Mouse (Mus musculus) spleen, postnatal 14 days (tissue): ENCODE results near the gene Pheta2.
"Not testable (repeated sequence)": the region's sequence is repeated elsewhere in the genome, so short reads cannot be mapped to it uniquely, and the experiment has no call there.

ENCODE experiments used
- DNase-seq, 2 experiments: peaks; one replicate each; pipeline ENCODE4 v3.0.0; 2021 to 2022; ENCODE audit warnings: low spot score in 2 of 2

Pheta2 gene

DNA sequence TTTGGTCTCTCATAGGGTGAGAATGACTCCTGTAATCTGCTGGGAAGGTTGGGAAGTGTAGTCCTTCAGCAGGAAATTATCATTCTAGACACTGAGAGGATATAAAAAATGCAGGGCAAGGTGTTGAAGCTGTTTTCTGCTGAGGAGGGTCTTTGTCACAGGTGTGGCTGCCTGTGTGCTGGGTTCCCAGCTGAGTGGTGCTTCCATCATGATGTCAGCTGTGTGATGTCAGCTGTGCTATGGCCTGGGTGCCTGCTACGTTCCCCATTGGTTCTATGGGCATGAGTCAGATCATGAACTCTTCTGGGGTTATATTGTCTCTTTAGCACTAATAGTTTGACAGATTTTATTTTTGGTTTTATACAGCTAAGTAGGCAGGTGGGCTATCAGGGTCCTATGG lies 30.1 kb downstream of the Pheta2 start:
- DNase-seq, result no peak

DNA sequence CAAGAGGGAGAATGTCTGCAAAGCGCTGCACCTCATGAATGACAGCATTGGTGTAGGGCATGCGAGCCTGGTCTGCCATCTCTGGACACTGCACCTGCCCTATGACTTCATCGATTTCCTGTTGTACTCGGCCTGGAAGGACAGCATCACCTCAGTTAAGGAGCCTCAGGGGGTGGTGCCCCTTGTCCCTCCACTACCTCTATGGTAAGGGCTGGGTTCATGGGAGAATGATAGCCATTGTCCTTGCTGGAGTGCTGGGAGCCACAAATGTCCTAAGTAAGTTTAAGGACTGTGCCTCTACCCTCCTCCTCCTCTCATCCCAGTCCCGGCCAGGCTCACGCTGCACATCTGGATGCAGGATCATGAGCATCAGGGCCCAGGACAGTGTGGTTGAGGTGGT lies 33.7 kb downstream of the Pheta2 start:
- no peak for DNase-seq

DNA sequence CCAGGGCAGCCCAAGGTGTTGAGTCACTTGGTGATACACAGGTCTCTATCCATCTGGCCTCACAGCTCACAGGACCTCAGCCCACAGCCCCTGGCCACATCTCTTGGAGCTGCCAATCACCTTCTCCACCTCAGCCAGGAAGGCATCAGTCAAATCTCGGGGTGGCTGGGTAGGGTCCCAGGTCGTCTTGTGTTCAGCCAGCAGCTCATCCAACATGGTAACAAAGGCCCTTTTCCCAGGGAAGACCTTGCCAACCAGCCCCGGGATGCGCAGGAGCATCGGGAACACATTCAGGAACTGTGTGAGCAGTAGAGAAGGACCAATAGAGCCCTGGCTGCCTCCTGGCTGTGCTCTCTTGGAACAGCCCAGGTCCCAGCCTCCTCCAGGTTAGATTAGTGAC lies 34.2 kb downstream of the Pheta2 start:
- no peak for DNase-seq

DNA sequence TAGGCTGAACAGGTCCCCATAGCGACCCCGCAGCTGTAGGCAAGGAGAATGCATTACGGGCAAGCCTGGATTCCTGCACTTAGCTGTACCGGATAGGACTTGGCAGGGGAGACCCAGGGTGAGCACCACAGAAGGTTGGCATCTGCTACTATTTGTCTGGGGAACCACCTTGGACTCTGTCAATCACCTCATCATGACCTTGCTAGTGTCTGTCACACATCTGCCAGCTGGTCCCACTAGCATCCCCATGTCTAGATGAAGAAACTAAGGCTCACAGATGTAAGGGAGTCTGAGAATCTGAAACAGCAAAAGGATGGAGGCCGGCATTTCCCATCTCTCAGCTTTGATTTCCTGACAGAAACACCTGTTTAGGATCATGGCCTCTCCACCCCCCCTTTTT lies 35.7 kb downstream of the Pheta2 start:
- no peak for DNase-seq

DNA sequence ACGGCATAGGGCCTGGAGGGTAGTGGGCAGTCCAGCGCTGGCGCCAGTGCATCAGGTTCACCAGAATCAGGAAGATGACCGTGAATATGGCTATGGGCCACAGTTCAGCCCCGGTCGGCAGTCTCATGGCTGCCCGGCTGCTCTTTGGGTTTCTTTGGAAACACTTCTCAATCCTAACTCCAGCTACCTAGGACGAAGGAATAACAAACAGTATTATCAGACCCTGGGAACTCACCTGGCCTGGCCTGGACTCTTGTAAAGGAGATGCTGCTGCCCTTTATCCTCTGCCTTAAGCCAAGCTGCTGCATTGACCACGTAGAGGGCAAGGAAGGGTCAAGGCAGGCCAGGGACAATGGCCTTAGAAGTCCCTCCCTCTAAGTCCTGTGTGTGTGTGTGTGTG lies 37.1 kb downstream of the Pheta2 start:
- no peak for DNase-seq

DNA sequence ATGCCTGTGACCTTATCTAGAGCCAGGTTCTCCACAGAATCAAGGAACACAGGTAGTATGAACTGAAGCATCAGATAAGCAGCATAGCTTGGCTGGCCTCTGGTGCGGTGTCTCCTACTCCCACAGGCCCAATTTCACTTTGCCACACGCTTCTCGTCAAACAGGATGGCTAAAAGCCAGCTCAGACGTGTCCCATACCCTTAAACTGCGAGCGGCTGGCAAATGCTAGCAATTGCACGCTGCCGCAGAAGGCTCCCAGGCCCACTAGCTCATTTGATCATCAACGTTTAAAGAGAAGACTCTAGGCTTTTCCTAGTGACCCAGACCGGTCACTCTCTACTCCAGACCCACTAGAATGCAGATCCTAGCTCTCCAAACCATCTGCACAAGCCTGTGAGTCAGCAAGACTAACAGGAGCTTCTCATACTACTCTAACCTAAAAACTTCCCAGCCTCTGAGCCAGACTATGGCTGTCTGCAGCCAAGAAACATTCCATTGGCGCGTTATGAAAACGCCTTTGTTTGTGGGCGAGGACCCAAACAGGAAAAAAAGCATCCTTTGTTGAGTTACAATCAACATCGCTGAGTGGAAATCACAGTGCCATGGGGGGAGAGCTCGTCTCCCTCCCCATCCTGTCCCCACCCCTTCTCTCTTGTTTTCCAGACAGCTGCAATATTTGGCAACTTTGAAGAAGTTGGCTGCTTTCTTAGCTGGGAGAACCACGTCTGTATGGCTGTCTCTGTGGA lies 37.8 kb downstream of the Pheta2 start:
- DNase-seq, result no peak

DNA sequence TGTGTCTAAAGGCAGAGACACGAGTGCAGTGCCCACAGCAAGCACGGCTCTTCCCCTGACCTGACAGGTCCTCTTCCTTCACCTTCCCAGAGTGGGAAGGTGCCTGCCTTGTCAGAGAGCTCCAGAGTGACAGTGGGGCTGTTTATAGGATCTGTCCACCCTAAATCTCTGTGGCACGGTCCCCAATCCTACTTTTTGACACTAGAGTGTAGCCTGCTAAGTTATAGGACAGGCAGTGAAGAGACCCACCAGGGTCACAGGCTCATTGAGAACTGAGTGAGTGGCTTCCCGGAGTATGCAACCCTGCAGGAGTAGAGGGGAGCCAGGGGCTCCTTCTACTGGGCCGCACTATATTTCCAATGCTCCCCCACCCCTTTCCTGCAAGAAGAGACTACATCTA lies 39.0 kb downstream of the Pheta2 start:
- DNase-seq, result no peak

DNA sequence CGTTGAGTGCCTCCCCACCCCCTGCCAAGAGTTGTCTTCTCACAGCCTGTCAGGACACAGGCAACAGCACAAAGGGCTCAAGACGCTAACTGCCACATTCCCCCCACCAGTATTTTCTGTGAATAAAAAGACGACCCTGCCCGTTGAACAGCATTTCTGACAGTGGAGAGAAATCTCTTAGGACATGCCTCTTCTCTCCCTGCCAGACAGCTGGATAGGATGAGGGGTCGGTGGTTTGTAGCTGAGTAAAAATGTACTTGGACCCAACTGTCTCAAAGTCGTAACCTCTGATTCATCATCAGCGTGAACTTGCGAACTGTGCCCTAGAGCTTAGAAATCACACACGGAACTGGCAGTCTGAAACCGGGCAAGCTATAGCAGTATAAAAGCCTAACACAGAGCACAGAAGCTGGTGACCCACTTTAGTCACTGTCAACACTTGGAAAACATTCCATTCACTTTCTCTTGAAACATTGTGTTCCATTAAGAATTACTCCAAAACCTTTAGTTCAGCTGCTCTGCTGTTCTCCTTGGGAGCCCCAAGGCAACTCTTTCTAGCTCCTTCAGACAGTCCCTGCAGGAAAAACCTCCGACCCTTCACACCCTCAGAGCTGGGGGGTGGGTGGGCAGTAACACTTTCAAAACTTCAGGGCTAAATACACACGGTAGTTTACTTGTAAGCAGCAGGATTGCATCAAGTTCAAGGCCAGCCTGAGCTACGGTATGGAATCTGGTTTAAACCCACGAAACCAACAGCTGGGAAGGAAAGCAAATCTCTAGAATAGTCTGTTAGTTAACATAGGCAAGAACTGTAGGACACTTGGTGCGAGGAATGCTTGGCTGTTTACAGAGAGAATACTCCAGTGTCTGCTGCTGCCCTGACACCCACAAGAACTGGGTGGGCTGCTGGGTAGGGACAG lies 39.8 kb downstream of the Pheta2 start:
- no peak for DNase-seq

DNA sequence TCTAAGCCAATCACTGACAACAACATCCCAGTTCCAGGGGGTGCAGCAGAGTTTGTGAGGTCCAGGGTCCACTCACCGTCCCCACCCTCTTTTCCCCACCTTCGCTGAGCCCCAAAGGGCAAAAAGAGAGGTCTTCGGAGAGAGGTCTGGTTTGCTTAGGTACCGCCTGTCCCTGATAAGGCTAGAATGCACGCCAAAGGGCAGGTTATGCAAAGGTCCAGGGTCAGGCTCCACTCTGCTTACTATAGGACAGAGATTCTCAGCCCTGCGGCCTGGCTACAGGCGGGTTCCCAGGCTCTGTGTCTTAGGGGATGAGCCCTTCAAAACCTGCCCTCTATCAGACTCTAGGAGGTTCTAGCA lies 40.7 kb downstream of the Pheta2 start:
- no peak for DNase-seq

DNA sequence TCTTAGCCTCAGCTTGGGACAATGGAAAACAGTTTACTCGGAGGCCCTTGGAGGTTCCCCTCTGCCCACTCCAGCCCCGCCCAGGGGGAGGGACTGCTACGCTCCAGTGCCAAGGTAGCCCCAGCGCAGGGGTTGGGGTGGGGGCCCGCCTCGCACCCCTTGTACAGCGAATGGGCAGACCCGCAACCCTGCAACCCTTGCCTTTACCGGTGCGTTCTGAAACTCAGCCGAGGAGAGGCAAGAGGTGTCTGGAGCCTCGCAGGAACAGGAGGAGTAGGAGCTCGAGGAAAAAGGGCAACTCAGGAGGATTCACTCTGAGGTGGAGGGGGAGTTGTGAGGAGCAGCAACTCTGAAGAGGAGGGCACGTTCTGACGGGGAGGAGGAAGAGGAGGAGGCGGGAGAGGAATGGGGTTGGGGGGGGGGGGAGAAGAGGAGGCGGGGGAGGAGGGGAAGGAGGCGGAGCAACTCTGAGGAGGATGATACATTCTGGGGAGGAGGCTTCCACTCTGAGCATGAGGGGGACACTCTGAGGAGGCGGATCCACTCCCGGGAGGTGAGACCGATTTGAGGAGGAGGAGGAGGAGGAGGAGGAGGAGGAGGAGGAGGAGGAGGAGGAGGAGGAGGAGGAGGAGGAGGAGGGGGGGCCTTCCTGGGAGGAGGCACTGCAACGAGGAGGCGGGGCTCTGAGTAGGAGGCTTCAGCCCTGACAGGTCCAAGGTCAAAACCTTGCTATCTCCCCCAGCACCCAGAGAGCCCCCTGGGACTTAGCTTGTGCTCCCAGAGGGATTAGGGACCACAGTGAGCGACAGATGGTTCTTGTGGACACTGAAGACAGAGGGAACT lies 41.4 kb downstream of the Pheta2 start, which contains the start of gene Cyp2d22:
Gene Cyp2d22 (minus strand): TSS at position 390 of the 843 bp plus-strand sequence.
- DNase-seq, result no peak

DNA sequence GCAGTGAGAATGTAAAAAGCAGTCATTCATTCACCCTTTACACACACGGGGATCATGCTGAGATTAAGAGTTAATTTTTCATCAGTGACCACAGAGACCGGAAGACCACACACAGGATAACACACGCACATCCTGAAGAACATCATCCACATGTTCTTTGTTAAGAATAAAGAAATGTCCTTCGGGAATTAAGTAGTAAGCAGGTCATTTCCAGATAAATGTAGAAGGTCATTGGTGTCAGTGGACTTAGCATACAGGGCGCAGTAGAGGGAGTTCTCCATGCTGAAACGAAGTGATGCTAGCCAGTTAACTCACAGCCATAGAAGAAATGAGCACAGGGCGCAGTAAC lies 41.9 kb downstream of the Pheta2 start:
- DNase-seq, result no peak

DNA sequence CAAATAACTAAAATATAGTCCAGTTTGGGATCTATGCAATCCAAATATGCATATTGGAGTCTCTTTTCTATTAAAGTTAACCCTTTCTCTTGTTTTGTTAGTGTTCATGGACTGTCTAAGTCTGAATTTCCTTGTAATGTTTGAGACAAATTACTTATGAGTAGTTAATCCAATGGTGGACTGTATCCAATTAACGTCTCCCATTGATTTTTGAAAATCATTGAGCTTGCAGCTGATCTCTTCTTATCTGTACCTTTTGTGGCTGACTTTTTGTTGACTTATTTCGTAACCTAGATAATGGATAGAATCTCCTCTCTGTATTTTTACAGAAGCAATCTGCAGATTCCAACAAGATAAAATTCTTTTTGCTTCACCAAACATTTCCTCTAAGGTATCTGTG lies 43.7 kb downstream of the Pheta2 start:
- DNase-seq, result no peak

DNA sequence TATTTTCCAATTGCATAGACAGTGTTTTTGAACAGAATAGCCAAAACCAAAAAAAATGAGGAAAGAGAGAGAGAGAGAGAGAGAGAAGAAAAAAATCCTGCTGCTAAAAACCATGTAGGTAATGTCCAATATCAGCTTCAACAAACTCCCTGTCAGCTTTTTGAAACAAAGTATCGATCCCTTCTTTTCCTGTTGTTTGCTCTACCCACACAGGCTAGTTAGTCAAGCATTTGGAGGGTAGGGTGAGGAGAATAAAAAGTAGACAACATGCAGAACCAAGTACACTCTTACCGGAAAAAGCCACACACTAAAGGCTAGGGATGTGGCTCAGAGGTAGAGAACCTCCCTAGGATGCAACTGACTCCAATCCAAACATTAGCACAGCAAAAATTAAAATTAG lies 47.0 kb downstream of the Pheta2 start:
- DNase-seq, result no peak

DNA sequence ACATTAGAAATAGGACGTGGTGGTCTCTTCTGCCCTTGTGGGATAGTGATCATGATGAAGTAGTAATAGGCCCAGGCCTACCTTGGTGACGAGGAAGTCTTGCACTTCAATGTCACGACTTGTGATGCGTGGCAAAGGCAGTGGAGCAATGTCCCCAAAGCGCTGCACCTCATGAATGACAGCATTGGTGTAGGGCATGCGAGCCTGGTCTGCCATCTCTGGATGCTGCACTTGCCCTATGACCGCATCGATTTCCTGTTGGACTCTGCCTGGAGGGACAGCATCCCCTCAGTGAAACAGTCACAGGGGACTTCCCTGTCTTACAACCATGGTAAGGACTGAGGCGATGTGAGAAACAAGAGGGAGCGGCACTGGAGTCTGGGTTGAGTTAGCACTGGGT lies 51.2 kb downstream of the Pheta2 start:
- DNase-seq, result not testable (repeated sequence)

DNA sequence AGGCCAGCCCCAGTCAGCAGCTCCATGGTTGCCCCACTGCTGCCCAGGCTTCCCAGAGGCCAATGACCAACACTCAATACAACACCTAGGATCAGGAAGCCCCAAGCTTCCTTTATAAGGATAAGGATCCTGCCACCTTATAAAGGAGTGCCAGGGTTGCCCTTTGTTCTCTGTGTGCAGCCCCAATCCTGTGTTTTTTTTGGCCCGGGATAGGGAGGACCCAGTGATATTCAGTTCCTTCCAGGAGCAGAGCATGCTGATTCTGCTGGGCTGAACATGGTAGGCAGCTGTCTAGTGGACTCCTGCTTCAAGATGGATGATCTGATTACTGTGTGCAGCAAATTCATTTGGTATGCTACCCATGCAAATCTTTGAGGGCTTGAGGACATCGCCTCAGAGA lies 55.2 kb downstream of the Pheta2 start, which contains the start of gene Cyp2d11:
Gene Cyp2d11 (minus strand): TSS at position 101 of the 400 bp plus-strand sequence.
- not testable (repeated sequence) for DNase-seq
